7 mouse cellular contexts compared by ENCODE assay signal in the genomic region with DNA sequence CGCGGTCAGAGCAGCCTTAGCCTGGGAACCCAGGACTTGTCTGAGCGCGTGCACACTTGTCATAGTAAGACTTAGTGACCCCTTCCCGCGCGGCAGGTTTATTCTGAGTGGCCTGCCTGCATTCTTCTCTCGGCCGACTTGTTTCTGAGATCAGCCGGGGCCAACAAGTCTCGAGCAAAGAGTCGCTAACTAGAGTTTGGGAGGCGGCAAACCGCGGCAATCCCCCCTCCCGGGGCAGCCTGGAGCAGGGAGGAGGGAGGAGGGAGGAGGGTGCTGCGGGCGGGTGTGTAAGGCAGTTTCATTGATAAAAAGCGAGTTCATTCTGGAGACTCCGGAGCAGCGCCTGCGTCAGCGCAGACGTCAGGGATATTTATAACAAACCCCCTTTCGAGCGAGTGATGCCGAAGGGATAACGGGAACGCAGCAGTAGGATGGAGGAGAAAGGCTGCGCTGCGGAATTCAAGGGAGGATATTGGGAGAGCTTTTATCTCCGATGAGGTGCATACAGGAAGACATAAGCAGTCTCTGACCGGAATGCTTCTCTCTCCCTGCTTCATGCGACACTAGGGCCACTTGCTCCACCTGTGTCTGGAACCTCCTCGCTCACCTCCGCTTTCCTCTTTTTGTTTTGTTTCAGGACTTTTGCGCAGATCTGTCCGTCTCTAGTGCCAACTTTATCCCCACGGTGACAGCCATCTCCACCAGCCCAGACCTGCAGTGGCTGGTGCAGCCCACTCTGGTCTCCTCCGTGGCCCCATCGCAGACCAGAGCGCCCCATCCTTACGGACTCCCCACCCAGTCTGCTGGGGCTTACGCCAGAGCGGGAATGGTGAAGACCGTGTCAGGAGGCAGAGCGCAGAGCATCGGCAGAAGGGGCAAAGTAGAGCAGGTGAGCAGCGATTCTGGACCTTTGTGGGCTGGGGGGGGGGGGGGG. TPM values are rescaled to one million over a fixed set of nuclear protein-coding genes. Genes with fewer than 3 reads are reported as not detected.
DNase-seq lines count a peak whose midpoint lies in the region; ATAC-seq lines count a peak whose summit lies in the region.

No protein-coding gene starts in this region.

- peaks cover 26% of the 10 kb centered on the region for H3K27me3 ChIP-seq in hindbrain, embryonic 14.5 days (ENCODE audit: control insufficient read depth, insufficient read depth, low read length)
- H3K27me3 ChIP-seq in megakaryocyte, embryonic 14.5 days (replicated peaks) = peaks cover 74% of the 10 kb centered on the region

- H3K4me1 ChIP-seq in hindbrain, embryonic 14.5 days (replicated peaks; ENCODE audit: control insufficient read depth, insufficient read depth, low read length) = peaks cover 27% of the 10 kb centered on the region
- H3K4me1 ChIP-seq in megakaryocyte, embryonic 14.5 days = peaks cover 47% of the 10 kb centered on the region

- ATAC-seq in frontal cortex, adult (ENCODE audit: low TSS enrichment) = peak; percentile 31; the same call in 1 of the 2 replicates
- ATAC-seq in hindbrain, embryonic 14.5 days (ENCODE audit: low FRiP score) = peak; percentile 6; the same call in 1 of the 2 replicates

- H3K9ac ChIP-seq in hindbrain, embryonic 14.5 days = peak overlapping the region; percentile 48

- no peaks in the 10 kb centered on the region for H3K9me3 ChIP-seq in hindbrain, embryonic 14.5 days (ENCODE audit: control insufficient read depth, low read length)
- H3K9me3 ChIP-seq in megakaryocyte, embryonic 14.5 days = no peaks in the 10 kb centered on the region

- WGBS in hindbrain, embryonic 14.5 days = under 1% methylated on average over 48 of the region's 49 CpGs

- H3K4me2 ChIP-seq in hindbrain, embryonic 14.5 days (replicated peaks) = peak overlapping the region; percentile 100

- H3K27ac ChIP-seq in hindbrain, embryonic 14.5 days = 0 out of 2 replicates have a peak overlapping the region, but pooled peaks have one; percentile 34

- H3K4me3 ChIP-seq in hindbrain, embryonic 14.5 days (replicated peaks; ENCODE audit: low read length) = peak overlapping the region; percentile 46
- H3K4me3 ChIP-seq in megakaryocyte, embryonic 14.5 days (replicated peaks) = peak overlapping the region; percentile 93

- DNase-seq in T-cell, adult 2 months (ENCODE audit: low spot score) = peak; percentile 81
- DNase-seq in cerebellum, adult 18-20 months = peak; percentile 79 to 85
- peak; percentile 62 for DNase-seq in hindbrain, embryonic 14.5 days (ENCODE audit: low spot score)
- DNase-seq in left cerebral cortex, postnatal 10 days (ENCODE audit: extremely low spot score in 1 of 2, low spot score in 2 of 2) = peak; percentile 66 to 75
- peak; percentile 57 for DNase-seq in right cerebral cortex, postnatal 4 days

- intact Hi-C loops in left cerebral cortex, postnatal 10 days (cut with DNase I) = loop anchor here (5.0 kb wide), 1 partner anchor 97 kb away; no protein-coding TSS in a partner anchor

- no peaks in the 10 kb centered on the region for H3K36me3 ChIP-seq in hindbrain, embryonic 14.5 days (replicated peaks; ENCODE audit: control insufficient read depth, insufficient read depth)
- H3K36me3 ChIP-seq in megakaryocyte, embryonic 14.5 days (replicated peaks; ENCODE audit: low read length) = peaks cover 12% of the 10 kb centered on the region

RNA-seq across cellular contexts. Expression of gene Fos, which starts 0.9 kb away (rescaled TPM):
- polyA plus RNA-seq in hindbrain, embryonic 14.5 days (2014; fragmentation: Nextera tagmentation; extraction: Ambion mirVana) = 2.7 and 3.4 TPM in 2 replicates
- total RNA-seq in left cerebral cortex, postnatal 10 days (2021) = 10 to 100 TPM; 11.0 to 14.8 TPM
- polyA plus RNA-seq in megakaryocyte, embryonic 14.5 days (2012; ENCODE audit: insufficient read depth, low replicate concordance) = 57.8 and 223 TPM in 2 replicates

Comparison
In these comparisons a context has a peak if more than half of its experiments do, and no peak if none do; other contexts are left out.
1. Peak in every context shown above with its lines: DNase-seq, ATAC-seq, H3K4me3 ChIP-seq and H3K27ac ChIP-seq.
2. RNA of gene Fos, which starts 0.9 kb away (polyA plus RNA-seq): 57.8 to 223 TPM in megakaryocyte, embryonic 14.5 days; 2.7 to 3.4 TPM in hindbrain, embryonic 14.5 days; every median in the first group is over 10 times any median in the second.